Mouse (Mus musculus): Measurements from ENCODE around the gene Lrmda. TPM values are rescaled to one million over a fixed set of nuclear protein-coding genes. Genes with fewer than 3 reads are reported as not detected.
"Not testable (repeated sequence)": the region's sequence is repeated elsewhere in the genome, so short reads cannot be mapped to it uniquely, and the experiment has no call there.

Lrmda gene
- polyA plus RNA-seq, 1 experiment, result not detected

- H3K36me3 ChIP-seq (ENCODE audit: control insufficient read depth, insufficient read depth, low read length), result no peaks in the 10 kb centered on the region
- no peaks in the 10 kb centered on the region for H3K27me3 ChIP-seq (ENCODE audit: control insufficient read depth, insufficient read depth, low read length)
- no peak overlapping the region for H3K27ac ChIP-seq (ENCODE audit: insufficient read depth, low read depth, low read length)
- WGBS, result 25% methylated on average over 2 of the region's 2 CpGs
- no peaks in the 10 kb centered on the region for H3K4me1 ChIP-seq (ENCODE audit: control insufficient read depth, insufficient read depth, insufficient read length, low read length)
- no peak overlapping the region for H3K4me3 ChIP-seq (ENCODE audit: low read depth, low read length)
- TF ChIP-seq POLR2A (IDR thresholded peaks at IDR 0.05; ENCODE audit: low read depth, low read length) (no peak), CTCF (IDR thresholded peaks at IDR 0.05; ENCODE audit: extremely low read depth, insufficient read length, insufficient replicate concordance, low read depth, low read length) (no peak)
Measured at GRCm38 (mm10) chr14:22782365-22782764, 762.9 kb downstream of the Lrmda start.

GRCm38 (mm10) chr14:22783211-22784161 is 764.0 kb downstream of the Lrmda start:
- Histone ChIP-seq H3K36me3 (ENCODE audit: control insufficient read depth, insufficient read depth, low read length) (no peaks in the 10 kb centered on the region), H3K27me3 (ENCODE audit: control insufficient read depth, insufficient read depth, low read length) (no peaks in the 10 kb centered on the region), H3K27ac (ENCODE audit: insufficient read depth, low read depth, low read length) (no peak overlapping the region), H3K4me3 (ENCODE audit: low read depth, low read length) (no peak overlapping the region), H3K4me1 (ENCODE audit: control insufficient read depth, insufficient read depth, insufficient read length, low read length) (no peaks in the 10 kb centered on the region)
- WGBS, result 8% methylated on average over 15 of the region's 15 CpGs
- TF ChIP-seq POLR2A (IDR thresholded peaks at IDR 0.05; ENCODE audit: low read depth, low read length) (no peak), CTCF (IDR thresholded peaks at IDR 0.05; ENCODE audit: extremely low read depth, insufficient read length, insufficient replicate concordance, low read depth, low read length) (no peak)

DNA sequence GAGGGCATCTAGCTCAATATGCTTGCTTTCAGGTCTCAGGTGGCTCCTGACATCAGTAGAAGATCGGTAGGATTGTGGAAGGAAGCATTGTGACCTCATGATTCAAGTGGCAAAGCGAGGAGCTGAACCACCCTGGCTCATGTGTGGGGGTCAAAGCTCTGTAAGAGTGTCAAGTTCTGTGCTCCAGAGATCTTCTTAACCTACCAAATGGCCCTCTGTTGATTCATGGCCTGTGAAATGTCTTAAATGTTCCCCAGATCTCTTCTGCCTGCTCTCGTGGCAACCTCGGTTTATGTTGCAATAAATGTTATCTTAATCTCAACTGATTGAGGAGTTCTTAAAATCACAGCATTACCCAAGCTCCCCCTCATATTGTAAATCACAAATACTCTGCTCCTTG is 780.5 kb downstream of the Lrmda start:
- WGBS, result 51% methylated on average over 4 of the region's 4 CpGs
- no peak overlapping the region for H3K4me3 ChIP-seq (ENCODE audit: low read depth, low read length)
- no peaks in the 10 kb centered on the region for H3K27me3 ChIP-seq (ENCODE audit: control insufficient read depth, insufficient read depth, low read length)
- TF ChIP-seq POLR2A (IDR thresholded peaks at IDR 0.05; ENCODE audit: low read depth, low read length), result no peak
- TF ChIP-seq CTCF (IDR thresholded peaks at IDR 0.05; ENCODE audit: extremely low read depth, insufficient read length, insufficient replicate concordance, low read depth, low read length), result no peak
- H3K36me3 ChIP-seq (ENCODE audit: control insufficient read depth, insufficient read depth, low read length), result no peaks in the 10 kb centered on the region
- H3K4me1 ChIP-seq (ENCODE audit: control insufficient read depth, insufficient read depth, insufficient read length, low read length), result no peaks in the 10 kb centered on the region
- H3K27ac ChIP-seq (ENCODE audit: insufficient read depth, low read depth, low read length), result no peak overlapping the region

- H3K4me3 ChIP-seq (ENCODE audit: low read depth, low read length), result no peak overlapping the region
Measured at GRCm38 (mm10) chr14:22800871-22801636, 781.5 kb downstream of the Lrmda start.

DNA sequence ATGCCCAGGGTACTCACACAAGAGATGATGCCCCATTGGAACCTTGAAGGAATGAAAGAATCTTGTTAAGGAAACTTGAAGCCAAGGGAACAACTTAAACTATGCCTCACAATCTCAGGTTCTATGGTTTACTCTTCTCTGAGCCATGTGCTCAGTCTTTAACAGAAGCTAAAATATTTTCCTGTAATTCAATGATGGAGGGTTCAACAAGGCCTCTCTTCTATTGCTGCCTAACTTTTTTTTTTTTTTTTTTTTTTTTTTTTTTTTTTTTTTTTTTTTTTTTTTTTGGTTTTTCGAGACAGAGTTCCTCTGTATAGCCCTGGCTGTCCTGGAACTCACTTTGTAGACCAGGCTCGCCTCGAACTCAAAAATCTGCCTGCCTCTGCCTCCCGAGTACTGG is 782.2 kb downstream of the Lrmda start:
- WGBS, result 72% methylated on average over 4 of the region's 4 CpGs
- not testable (repeated sequence) for H3K27ac ChIP-seq (ENCODE audit: insufficient read depth, low read depth, low read length); H3K27me3 ChIP-seq (ENCODE audit: control insufficient read depth, insufficient read depth, low read length); H3K4me1 ChIP-seq (ENCODE audit: control insufficient read depth, insufficient read depth, insufficient read length, low read length); H3K4me3 ChIP-seq (ENCODE audit: low read depth, low read length); H3K36me3 ChIP-seq (ENCODE audit: control insufficient read depth, insufficient read depth, low read length)

More at GRCm38 (mm10) chr14:22800871-22801636, 781.5 kb downstream of the Lrmda start:
- TF ChIP-seq CTCF (IDR thresholded peaks at IDR 0.05; ENCODE audit: extremely low read depth, insufficient read length, insufficient replicate concordance, low read depth, low read length) (no peak), POLR2A (IDR thresholded peaks at IDR 0.05; ENCODE audit: low read depth, low read length) (no peak)
- Histone ChIP-seq H3K27ac (ENCODE audit: insufficient read depth, low read depth, low read length) (no peak overlapping the region), H3K4me1 (ENCODE audit: control insufficient read depth, insufficient read depth, insufficient read length, low read length) (no peaks in the 10 kb centered on the region), H3K27me3 (ENCODE audit: control insufficient read depth, insufficient read depth, low read length) (no peaks in the 10 kb centered on the region), H3K36me3 (ENCODE audit: control insufficient read depth, insufficient read depth, low read length) (no peaks in the 10 kb centered on the region)
- 70% methylated on average over 13 of the region's 13 CpGs for WGBS

DNA sequence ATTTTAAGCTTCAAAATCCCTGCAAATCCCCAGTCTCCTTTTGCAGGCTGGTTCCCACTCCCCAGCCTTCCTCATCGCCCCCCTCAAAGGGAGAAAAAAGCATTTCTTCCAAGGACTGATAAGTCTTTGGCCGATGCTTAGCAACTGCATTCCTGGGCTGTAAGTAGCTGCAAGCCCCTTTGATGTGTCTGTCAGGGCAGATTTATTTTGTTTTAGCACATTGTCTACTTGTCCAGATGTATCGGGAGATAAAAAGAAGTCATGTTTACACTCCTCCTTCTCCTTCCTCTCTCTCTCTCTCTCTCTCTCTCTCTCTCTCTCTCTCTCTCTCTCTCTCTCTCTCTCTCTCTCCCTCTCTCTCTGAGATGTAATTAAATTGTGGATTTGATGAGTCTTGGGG is 787.8 kb downstream of the Lrmda start:
- no peak overlapping the region for H3K27ac ChIP-seq (ENCODE audit: insufficient read depth, low read depth, low read length)
- no peak overlapping the region for H3K4me3 ChIP-seq (ENCODE audit: low read depth, low read length)
- H3K4me1 ChIP-seq (ENCODE audit: control insufficient read depth, insufficient read depth, insufficient read length, low read length), result no peaks in the 10 kb centered on the region; the same call in 1 of the 2 replicates
- H3K27me3 ChIP-seq (ENCODE audit: control insufficient read depth, insufficient read depth, low read length), result no peaks in the 10 kb centered on the region
- H3K36me3 ChIP-seq (ENCODE audit: control insufficient read depth, insufficient read depth, low read length), result no peaks in the 10 kb centered on the region
- no peak for TF ChIP-seq CTCF (IDR thresholded peaks at IDR 0.05; ENCODE audit: extremely low read depth, insufficient read length, insufficient replicate concordance, low read depth, low read length)
- no peak for TF ChIP-seq POLR2A (IDR thresholded peaks at IDR 0.05; ENCODE audit: low read depth, low read length)
- 62% methylated on average over 3 of the region's 3 CpGs for WGBS
